Mouse (Mus musculus): Measurements from ENCODE around the gene Nufip2. TPM values are rescaled to one million over a fixed set of nuclear protein-coding genes. Genes with fewer than 3 reads are reported as not detected.
A peak's percentile ranks its signal among the peaks of the same experiment; 100 is the strongest.

Gene Nufip2
- polyA plus RNA-seq, 1 experiment from 2014 or later: 7.5 TPM

DNA sequence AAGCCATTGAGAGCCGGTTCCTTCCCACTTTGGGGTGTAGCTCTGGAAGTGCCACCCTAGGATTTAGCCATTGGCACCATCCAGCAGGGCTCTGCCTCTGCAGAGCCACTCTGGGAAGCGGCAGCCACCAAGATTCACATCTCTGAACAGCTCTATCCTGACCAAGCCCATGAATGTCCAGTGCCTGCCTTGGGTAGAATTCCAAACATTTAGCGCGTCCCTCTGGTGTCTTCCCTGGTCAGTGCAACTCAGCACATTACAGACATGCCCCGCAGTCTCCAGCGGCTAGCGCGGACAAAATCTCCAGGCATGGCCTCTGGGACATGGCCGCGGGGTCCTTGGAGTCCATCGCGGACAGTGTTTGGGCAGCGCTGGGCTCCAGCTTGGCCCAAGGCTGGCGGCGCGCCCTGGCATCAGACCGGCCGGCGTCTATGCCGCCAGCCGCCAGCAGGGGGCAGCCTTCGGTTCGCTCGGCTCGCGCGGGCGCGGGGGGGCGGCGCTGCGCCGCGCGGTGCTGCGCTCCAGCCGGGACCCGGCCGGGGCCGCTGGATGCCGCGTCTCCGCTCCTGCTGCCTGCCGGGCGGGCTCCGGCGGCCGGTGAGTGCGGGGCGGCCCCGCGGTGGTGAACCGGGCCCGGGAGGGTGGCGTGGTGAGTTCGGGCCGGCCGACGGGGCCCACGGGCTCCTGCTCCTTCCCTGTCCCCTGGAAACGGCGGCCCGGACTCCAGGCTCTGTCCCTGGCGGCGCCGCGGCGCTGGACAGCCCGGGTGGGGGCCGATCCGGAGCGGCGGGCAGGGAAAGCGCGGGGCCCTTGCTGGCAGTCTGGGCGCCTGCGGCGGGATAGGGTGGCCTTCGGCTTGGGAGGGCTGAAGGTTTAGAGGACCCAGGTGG lies 77.1 kb downstream of the Nufip2 start, which contains the start of gene Myo18a:
TSS of gene Myo18a (plus strand) at position 464 of the 890 bp plus-strand sequence.
- Histone ChIP-seq H3K4me1 (ENCODE audit: insufficient read depth) (peaks cover 23% of the 10 kb centered on the region; the same call in 1 of the 2 replicates), H3K4me2 (peak within 1 kb of the TSS; percentile 91), H3K36me3 (ENCODE audit: insufficient read depth) (no peaks in the 10 kb centered on the region), H3K27ac (ENCODE audit: low read depth) (peak within 1 kb of the TSS; percentile 87), H3K4me3 (ENCODE audit: low read depth, low read length) (peak within 1 kb of the TSS; percentile 90), H3K9ac (peak within 1 kb of the TSS; percentile 93), H3K9me3 (ENCODE audit: low read depth, low read length) (no peaks in the 10 kb centered on the region), H3K27me3 (ENCODE audit: insufficient read depth, low read length) (no peaks in the 10 kb centered on the region)
- peak; percentile 53 for TF ChIP-seq CTCF (IDR thresholded peaks at IDR 0.05; ENCODE audit: low read depth)
- ATAC-seq (ENCODE audit: insufficient read depth): peak; percentile 81
- 1% methylated on average over 75 of the region's 79 CpGs for WGBS
- peak; percentile 95 for DNase-seq

DNA sequence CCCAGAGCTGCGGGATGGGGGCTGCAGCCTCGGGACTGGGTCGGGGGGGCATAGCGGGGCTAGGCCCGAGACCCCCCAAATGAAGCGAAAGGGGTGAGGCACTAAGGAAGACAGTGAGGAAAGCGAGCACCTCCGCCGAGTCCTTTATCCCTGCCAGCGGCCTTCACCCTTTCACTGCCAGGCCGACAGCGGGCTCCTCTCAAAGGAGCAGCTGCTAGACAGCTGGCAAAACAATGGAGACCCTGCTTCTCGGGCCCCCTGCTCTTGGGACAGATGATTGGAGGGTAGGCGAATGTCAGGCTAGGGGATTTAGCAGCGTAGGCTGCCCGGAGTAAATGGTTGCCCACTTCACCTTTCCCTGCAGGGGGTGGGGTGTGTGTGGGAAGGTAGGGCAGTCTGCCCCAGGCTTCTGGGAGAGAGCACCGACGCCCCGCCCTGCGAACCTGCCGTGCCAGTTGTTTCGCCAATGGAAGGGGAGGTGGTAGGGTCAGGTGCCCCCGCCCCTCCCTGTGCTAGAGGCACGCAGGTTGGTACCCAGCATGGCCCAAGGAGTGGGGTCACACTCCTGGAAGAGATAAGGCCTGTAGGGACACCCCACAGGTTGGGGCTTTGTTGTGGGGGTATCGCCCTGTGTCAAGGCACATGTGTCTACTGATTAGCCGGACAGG lies 77.9 kb downstream of the Nufip2 start:
- 4% methylated on average over 26 of the region's 26 CpGs for WGBS

DNA sequence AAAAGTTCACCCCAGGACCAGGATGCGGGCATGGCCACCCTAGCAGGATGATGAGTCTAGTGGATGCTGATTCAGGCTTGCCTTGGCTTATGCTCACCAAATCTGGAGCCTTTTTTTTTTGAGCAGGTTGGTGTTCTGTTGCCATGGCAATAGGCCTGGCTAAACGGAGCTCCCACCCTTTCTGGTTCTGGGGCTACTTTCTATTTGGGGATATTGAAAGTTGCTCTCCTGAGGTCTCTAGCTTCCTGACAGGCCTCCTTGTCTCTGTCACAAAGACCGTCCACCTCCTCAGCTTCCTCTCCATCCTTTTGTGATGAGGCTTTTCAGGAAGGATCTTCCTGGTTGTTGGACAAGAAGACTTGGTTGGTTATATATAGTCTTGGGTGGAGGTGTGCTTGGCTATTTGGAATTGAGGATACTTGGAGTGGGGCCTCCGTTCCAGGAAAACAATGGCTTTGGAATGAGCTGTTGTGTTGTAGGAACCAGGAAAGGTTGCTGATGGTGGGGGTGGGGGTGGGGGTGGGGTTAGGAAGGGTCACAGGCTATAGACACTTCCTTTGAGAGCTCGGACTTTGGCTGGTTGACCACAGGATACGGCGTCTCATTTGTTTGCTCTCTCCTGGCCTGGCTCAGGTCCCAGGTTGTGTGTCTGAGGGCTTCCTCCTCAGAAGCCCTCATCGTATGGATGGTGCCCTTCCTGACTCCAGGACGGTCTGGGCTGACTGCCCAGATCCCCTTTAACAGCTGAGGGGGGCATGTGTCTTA lies 78.9 kb downstream of the Nufip2 start:
- H3K27ac ChIP-seq (ENCODE audit: low read depth): peak overlapping the region; percentile 87
- TF ChIP-seq CTCF (IDR thresholded peaks at IDR 0.05; ENCODE audit: low read depth): no peak
- 0 out of 2 replicates have a peak, but pooled peaks have one; percentile 8 for ATAC-seq (ENCODE audit: insufficient read depth)
- H3K9me3 ChIP-seq (ENCODE audit: low read depth, low read length): no peaks in the 10 kb centered on the region
- H3K36me3 ChIP-seq (ENCODE audit: insufficient read depth): no peaks in the 10 kb centered on the region
- H3K4me3 ChIP-seq (ENCODE audit: low read depth, low read length): peak overlapping the region; percentile 90
- 51% methylated on average over 9 of the region's 9 CpGs for whole genome bisulfite sequencing
- peak; percentile 57 for DNase-seq
- peaks cover 23% of the 10 kb centered on the region; the same call in 1 of the 2 replicates for H3K4me1 ChIP-seq (ENCODE audit: insufficient read depth)
- H3K4me2 ChIP-seq: peak overlapping the region; percentile 91
- no peaks in the 10 kb centered on the region for H3K27me3 ChIP-seq (ENCODE audit: insufficient read depth, low read length)
- peak overlapping the region; percentile 93; the same call in 1 of the 2 replicates for H3K9ac ChIP-seq

More for the DNA sequence above, 77.9 kb downstream of the Nufip2 start:
- DNase-seq: peak; percentile 62
- Histone ChIP-seq H3K36me3 (ENCODE audit: insufficient read depth) (no peaks in the 10 kb centered on the region), H3K4me3 (ENCODE audit: low read depth, low read length) (peak overlapping the region; percentile 90), H3K4me1 (ENCODE audit: insufficient read depth) (peaks cover 23% of the 10 kb centered on the region; the same call in 1 of the 2 replicates), H3K27ac (ENCODE audit: low read depth) (peak overlapping the region; percentile 87), H3K9me3 (ENCODE audit: low read depth, low read length) (no peaks in the 10 kb centered on the region), H3K4me2 (peak overlapping the region; percentile 91), H3K9ac (peak overlapping the region; percentile 93), H3K27me3 (ENCODE audit: insufficient read depth, low read length) (no peaks in the 10 kb centered on the region)
- peak; percentile 46 for ATAC-seq (ENCODE audit: insufficient read depth)
- no peak; the same call in 1 of the 2 replicates for TF ChIP-seq CTCF (IDR thresholded peaks at IDR 0.05; ENCODE audit: low read depth)

DNA sequence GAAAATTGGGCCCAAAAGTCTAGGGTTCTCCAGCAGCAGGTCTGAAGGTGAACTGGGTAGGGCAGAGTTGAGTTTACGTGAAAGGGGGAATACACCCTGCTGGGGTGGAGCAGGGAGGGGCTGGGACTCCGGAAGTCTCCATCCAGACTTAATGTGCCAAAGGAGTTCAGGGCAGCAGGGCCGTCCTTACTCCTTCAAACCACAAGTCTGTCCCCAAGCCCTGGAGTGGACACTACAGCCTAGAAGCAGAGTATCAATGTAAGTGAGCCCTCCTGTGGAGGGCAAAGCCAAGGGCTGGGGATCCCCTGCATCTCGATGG lies 79.5 kb downstream of the Nufip2 start:
- no peak overlapping the region for H3K9ac ChIP-seq
- peak overlapping the region; percentile 44; the same call in 1 of the 2 replicates for H3K27ac ChIP-seq (ENCODE audit: low read depth)
- H3K27me3 ChIP-seq (ENCODE audit: insufficient read depth, low read length): no peaks in the 10 kb centered on the region
- TF ChIP-seq CTCF (IDR thresholded peaks at IDR 0.05; ENCODE audit: low read depth): no peak
- no peak for DNase-seq
- no peak for ATAC-seq (ENCODE audit: insufficient read depth)
- H3K4me3 ChIP-seq (ENCODE audit: low read depth, low read length): no peak overlapping the region
- WGBS: 52% methylated on average over 4 of the region's 4 CpGs
- no peaks in the 10 kb centered on the region for H3K36me3 ChIP-seq (ENCODE audit: insufficient read depth)
- H3K4me2 ChIP-seq: peak overlapping the region; percentile 91
- H3K4me1 ChIP-seq (ENCODE audit: insufficient read depth): peaks cover 23% of the 10 kb centered on the region; the same call in 1 of the 2 replicates
- no peaks in the 10 kb centered on the region for H3K9me3 ChIP-seq (ENCODE audit: low read depth, low read length)

DNA sequence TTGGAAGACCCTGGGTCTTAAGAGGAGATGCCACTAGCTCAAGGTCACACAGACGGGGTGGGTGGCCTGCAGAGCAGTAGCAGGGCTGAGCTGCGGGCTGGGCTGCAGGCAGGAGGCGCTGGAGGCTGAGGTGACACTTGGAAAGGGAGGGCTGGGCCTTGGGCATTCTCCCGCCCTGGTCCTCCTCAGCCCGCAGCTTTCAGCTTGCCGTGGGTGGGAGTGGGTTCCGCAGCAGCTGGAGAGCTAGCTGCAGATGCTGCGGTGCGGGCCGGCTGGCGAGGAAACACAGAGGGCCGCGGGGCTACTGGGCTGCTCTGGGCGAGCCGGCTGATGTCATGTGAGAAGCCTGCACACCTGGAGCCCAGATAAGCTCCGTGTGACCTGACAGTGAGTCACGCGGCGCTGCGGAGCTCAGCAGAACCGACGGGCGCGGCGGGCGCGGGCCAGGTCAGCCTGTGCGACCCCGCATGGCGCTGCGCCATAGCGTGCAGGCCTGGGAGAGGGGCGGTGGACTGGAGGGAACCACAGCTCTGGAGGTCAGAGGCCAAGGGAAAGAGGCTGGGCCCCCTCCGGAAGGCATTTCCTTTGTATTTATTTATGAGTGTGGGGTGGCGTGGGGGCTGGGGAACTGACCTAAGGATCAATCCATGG lies 80.5 kb downstream of the Nufip2 start:
- ATAC-seq (ENCODE audit: insufficient read depth) (peak; percentile 36; the same call in 1 of the 2 replicates), DNase-seq (peak; percentile 67)
- Histone ChIP-seq H3K27ac (ENCODE audit: low read depth) (peak overlapping the region; percentile 52; the same call in 1 of the 2 replicates), H3K4me2 (peak overlapping the region; percentile 91), H3K4me1 (ENCODE audit: insufficient read depth) (peaks cover 23% of the 10 kb centered on the region; the same call in 1 of the 2 replicates), H3K36me3 (ENCODE audit: insufficient read depth) (no peaks in the 10 kb centered on the region), H3K4me3 (ENCODE audit: low read depth, low read length) (peak overlapping the region; percentile 41), H3K9ac (peak overlapping the region; percentile 45), H3K27me3 (ENCODE audit: insufficient read depth, low read length) (no peaks in the 10 kb centered on the region), H3K9me3 (ENCODE audit: low read depth, low read length) (no peaks in the 10 kb centered on the region)
- TF ChIP-seq CTCF (IDR thresholded peaks at IDR 0.05; ENCODE audit: low read depth): peak; percentile 64
- 3% methylated on average over 35 of the region's 35 CpGs for WGBS

DNA sequence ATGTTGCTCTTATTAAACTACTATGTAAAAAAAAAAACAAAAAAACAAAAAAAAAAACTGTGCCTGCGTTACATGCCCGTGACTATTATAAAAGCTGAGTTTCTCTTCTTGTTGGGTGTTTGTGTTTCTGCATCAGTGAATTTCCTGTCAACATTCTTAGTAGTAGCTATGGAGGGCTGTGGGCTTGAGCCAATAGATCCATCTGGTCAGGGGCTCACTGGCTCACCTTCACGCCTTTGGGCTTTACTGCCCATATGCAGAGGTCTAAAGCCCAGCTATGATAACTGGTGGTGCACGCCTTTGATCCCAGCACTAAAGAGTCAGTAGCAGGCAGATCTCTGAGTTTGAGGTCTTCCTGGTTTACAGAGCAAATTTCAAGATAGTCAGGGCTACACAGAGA lies 83.5 kb downstream of the Nufip2 start:
- H3K9ac ChIP-seq: no peak overlapping the region

More for the DNA sequence above, 83.5 kb downstream of the Nufip2 start:
- H3K4me1 ChIP-seq (ENCODE audit: insufficient read depth): peaks cover 17% of the 10 kb centered on the region; the same call in 1 of the 2 replicates
- H3K9me3 ChIP-seq (ENCODE audit: low read depth, low read length): no peaks in the 10 kb centered on the region
- H3K36me3 ChIP-seq (ENCODE audit: insufficient read depth): no peaks in the 10 kb centered on the region
- no peak for TF ChIP-seq CTCF (IDR thresholded peaks at IDR 0.05; ENCODE audit: low read depth)
- WGBS: 73% methylated on average over 4 of the region's 4 CpGs
- no peak overlapping the region for H3K27ac ChIP-seq (ENCODE audit: low read depth)
- DNase-seq (no peak), ATAC-seq (ENCODE audit: insufficient read depth) (no peak)
- H3K4me2 ChIP-seq: no peak overlapping the region
- no peak overlapping the region for H3K4me3 ChIP-seq (ENCODE audit: low read depth, low read length)
- no peaks in the 10 kb centered on the region for H3K27me3 ChIP-seq (ENCODE audit: insufficient read depth, low read length)
